In the genomic region with DNA sequence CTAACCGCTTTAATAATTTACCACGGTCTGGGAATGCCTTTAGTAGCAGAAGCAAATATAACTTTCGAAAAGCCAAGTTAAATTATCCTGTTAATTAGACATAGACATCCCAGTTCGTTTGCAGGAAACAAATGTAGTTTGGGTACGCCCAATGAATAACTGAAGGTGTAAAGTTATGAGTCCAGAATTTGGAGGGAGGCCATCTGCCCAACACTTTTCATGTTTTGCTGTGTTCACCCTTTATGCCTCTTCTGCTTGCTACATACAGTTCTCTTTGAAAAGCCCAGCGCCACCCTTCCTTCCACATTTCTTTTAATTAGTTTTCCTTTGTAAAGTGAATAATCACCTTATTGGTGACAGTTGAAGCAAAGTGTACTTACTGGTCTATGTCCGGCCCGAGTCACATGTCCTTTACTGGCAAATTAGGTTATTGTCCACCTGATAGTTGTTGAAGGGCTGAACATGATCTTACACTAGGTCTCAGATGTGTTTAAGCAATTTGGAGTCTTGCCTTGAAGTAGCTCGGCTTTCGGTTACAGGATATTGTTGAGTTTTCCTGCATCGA, we compare ENCODE assay signal across 8 mouse cellular contexts. TPM values are rescaled to one million over a fixed set of nuclear protein-coding genes. Genes with fewer than 3 reads are reported as not detected.
DNase-seq lines count a peak whose midpoint lies in the region; ATAC-seq lines count a peak whose summit lies in the region.

No protein-coding gene starts in this region.

- no peaks in the 10 kb centered on the region for H3K9me3 ChIP-seq in neural tube, embryonic 11.5 days (ENCODE audit: control insufficient read depth, low read length)
- no peaks in the 10 kb centered on the region for H3K9me3 ChIP-seq in limb, embryonic 12.5 days
- H3K9me3 ChIP-seq in stomach, embryonic 16.5 days (replicated peaks; ENCODE audit: control insufficient read depth, low read length) = no peaks in the 10 kb centered on the region

- H3K4me1 ChIP-seq in neural tube, embryonic 11.5 days (ENCODE audit: control insufficient read depth, insufficient read depth, low read length) = peaks cover 7% of the 10 kb centered on the region
- peaks cover 18% of the 10 kb centered on the region for H3K4me1 ChIP-seq in limb, embryonic 12.5 days (replicated peaks)
- H3K4me1 ChIP-seq in stomach, embryonic 16.5 days (ENCODE audit: control insufficient read depth, insufficient read depth, low read length) = peaks cover 17% of the 10 kb centered on the region

- peak; percentile 18 for DNase-seq in adrenal gland, adult 2 months
- DNase-seq in adrenal gland, postnatal 25 days = no peak
- no peak for DNase-seq in neural tube, embryonic 11.5 days (ENCODE audit: low spot score)
- DNase-seq in neural tube, embryonic 10.5 days (ENCODE audit: extremely low spot score, low spot score) = no peak

- WGBS in neural tube, embryonic 11.5 days = 51% methylated on average over 11 of the region's 11 CpGs
- WGBS in limb, embryonic 12.5 days = 42% methylated on average over 11 of the region's 11 CpGs
- 26% methylated on average over 11 of the region's 11 CpGs for WGBS in stomach, embryonic 16.5 days

- no peak overlapping the region; the same call in 1 of the 2 replicates for H3K27ac ChIP-seq in neural tube, embryonic 11.5 days (ENCODE audit: low read depth, low read length)
- peak overlapping the region; percentile 95; the same call in 1 of the 2 replicates for H3K27ac ChIP-seq in limb, embryonic 12.5 days
- peak overlapping the region; percentile 95; the same call in 1 of the 2 replicates for H3K27ac ChIP-seq in stomach, embryonic 16.5 days (ENCODE audit: low read length)

- H3K9ac ChIP-seq in neural tube, embryonic 11.5 days (ENCODE audit: low read length) = peak overlapping the region; percentile 89
- peak overlapping the region; percentile 96 for H3K9ac ChIP-seq in limb, embryonic 12.5 days (replicated peaks)
- peak overlapping the region; percentile 98 for H3K9ac ChIP-seq in stomach, embryonic 16.5 days (ENCODE audit: low read length)

- peak overlapping the region; percentile 61 for H3K4me2 ChIP-seq in neural tube, embryonic 11.5 days (ENCODE audit: low read depth)
- peak overlapping the region; percentile 71 for H3K4me2 ChIP-seq in limb, embryonic 12.5 days
- H3K4me2 ChIP-seq in stomach, embryonic 16.5 days (ENCODE audit: low read depth, low read length) = peak overlapping the region; percentile 68

- H3K27me3 ChIP-seq in neural tube, embryonic 11.5 days (ENCODE audit: control insufficient read depth, insufficient read depth, low read length) = no peaks in the 10 kb centered on the region
- no peaks in the 10 kb centered on the region for H3K27me3 ChIP-seq in limb, embryonic 12.5 days
- H3K27me3 ChIP-seq in stomach, embryonic 16.5 days (ENCODE audit: control insufficient read depth, insufficient read depth, low read length) = no peaks in the 10 kb centered on the region

- peak overlapping the region; percentile 79 for H3K4me3 ChIP-seq in neural tube, embryonic 11.5 days (ENCODE audit: low read depth, low read length)
- peak overlapping the region; percentile 96 for H3K4me3 ChIP-seq in limb, embryonic 12.5 days (replicated peaks)
- H3K4me3 ChIP-seq in stomach, embryonic 16.5 days (replicated peaks; ENCODE audit: low read length) = peak overlapping the region; percentile 99

- no peak for ATAC-seq in neural tube, embryonic 11.5 days (ENCODE audit: insufficient read depth, low FRiP score, low TSS enrichment)
- ATAC-seq in limb, embryonic 12.5 days (ENCODE audit: insufficient number of reproducible peaks, insufficient read depth, low FRiP score, low TSS enrichment, low read depth) = no peak
- no peak for ATAC-seq in stomach, embryonic 16.5 days (ENCODE audit: insufficient read depth, low FRiP score)
- ATAC-seq in inflammation-experienced regulatory T-cells, adult 6 months = no peak
- ATAC-seq in granulocyte monocyte progenitor cell, adult 5-6 weeks (replicated peaks; ENCODE audit: poor library complexity, severe bottlenecking) = no peak

- H3K36me3 ChIP-seq in neural tube, embryonic 11.5 days (ENCODE audit: control insufficient read depth, insufficient read depth, low read length) = no peaks in the 10 kb centered on the region
- peaks cover 5% of the 10 kb centered on the region; the same call in 1 of the 2 replicates for H3K36me3 ChIP-seq in limb, embryonic 12.5 days
- no peaks in the 10 kb centered on the region for H3K36me3 ChIP-seq in stomach, embryonic 16.5 days (ENCODE audit: control insufficient read depth, insufficient read depth, low read length)

RNA-seq across cellular contexts. Expression of gene Sacm1l, which starts 1.1 kb away (rescaled TPM):
- total RNA-seq in adrenal gland, adult 2 months (2021) = 100 to 1,000 TPM in 1 of 2 experiments, 10 to 100 TPM in 1; 75.2 to 160 TPM
- 1.8 and 2.3 TPM in 2 replicates for polyA plus RNA-seq in adrenal gland, adult 2 months (2012; rRNA removed)
- total RNA-seq in adrenal gland, postnatal 25 days (2021) = 76.0 and 110 TPM in 2 replicates
- 52.4 and 56.3 TPM in 2 replicates for polyA plus RNA-seq in neural tube, embryonic 11.5 days (2014; fragmentation: Nextera tagmentation; extraction: Ambion mirVana)
- polyA plus RNA-seq in limb, embryonic 12.5 days (2016; fragmentation: Nextera tagmentation; extraction: Ambion mirVana) = 50.1 and 52.0 TPM in 2 replicates
- 63.6 and 65.4 TPM in 2 replicates for polyA plus RNA-seq in stomach, embryonic 16.5 days (2015; fragmentation: Nextera tagmentation; extraction: Ambion mirVana)
- polyA plus RNA-seq in inflammation-experienced regulatory T-cells, adult 6 months (2017; shearing (Covaris generic)) = 10 to 100 TPM; 40.9 to 64.1 (median 49.7) TPM
- total RNA-seq in granulocyte monocyte progenitor cell, adult 5-6 weeks (2014; fragmentation: Nextera tagmentation) = 25.8 and 32.2 TPM in 2 replicates
- total RNA-seq in granulocyte monocyte progenitor cell, adult 5-6 weeks (2017) = 32.8 and 42.3 TPM in 2 replicates

RNA-seq across cellular contexts. Expression of gene Limd1, which starts 52.1 kb away (rescaled TPM):
- total RNA-seq in adrenal gland, adult 2 months (2021) = 10 to 100 TPM; 28.7 to 33.0 TPM
- polyA plus RNA-seq in adrenal gland, adult 2 months (2012; rRNA removed) = 30.2 and 48.8 TPM in 2 replicates
- 32.4 and 34.7 TPM in 2 replicates for total RNA-seq in adrenal gland, postnatal 25 days (2021)
- 48.1 and 52.4 TPM in 2 replicates for polyA plus RNA-seq in neural tube, embryonic 11.5 days (2014; fragmentation: Nextera tagmentation; extraction: Ambion mirVana)
- 53.3 and 53.6 TPM in 2 replicates for polyA plus RNA-seq in limb, embryonic 12.5 days (2016; fragmentation: Nextera tagmentation; extraction: Ambion mirVana)
- polyA plus RNA-seq in stomach, embryonic 16.5 days (2015; fragmentation: Nextera tagmentation; extraction: Ambion mirVana) = 48.8 and 49.6 TPM in 2 replicates
- 10 to 100 TPM; 31.9 to 41.2 (median 36.2) TPM for polyA plus RNA-seq in inflammation-experienced regulatory T-cells, adult 6 months (2017; shearing (Covaris generic))
- 26.3 and 29.8 TPM in 2 replicates for total RNA-seq in granulocyte monocyte progenitor cell, adult 5-6 weeks (2014; fragmentation: Nextera tagmentation)
- 24.4 and 26.2 TPM in 2 replicates for total RNA-seq in granulocyte monocyte progenitor cell, adult 5-6 weeks (2017)

Comparison
In these comparisons a context has a peak if more than half of its experiments do, and no peak if none do; other contexts are left out.
1. RNA of gene Sacm1l, which starts 1.1 kb away (polyA plus RNA-seq): 63.6 to 65.4 TPM in stomach, embryonic 16.5 days, 52.4 to 56.3 TPM in neural tube, embryonic 11.5 days, 50.1 to 52.0 TPM in limb, embryonic 12.5 days and 40.9 to 64.1 TPM in inflammation-experienced regulatory T-cells, adult 6 months; 1.8 to 2.3 TPM in adrenal gland, adult 2 months; every median in the first group is over 10 times any median in the second.
2. Peak in every context shown above with its lines, with median percentiles within 50 percentile points of each other: H3K4me2 ChIP-seq, H3K4me3 ChIP-seq and H3K9ac ChIP-seq.